Mouse (Mus musculus) neural tube, embryonic 15.5 days (tissue): ENCODE data around the gene S100a10. TPM values are rescaled to one million over a fixed set of nuclear protein-coding genes. Genes with fewer than 3 reads are reported as not detected.

Experiments
- ATAC-seq: fragments of 200-750 bp; cut with Nextera tagmentation; 2 replicates; pipeline ENCODE4 v1.8.0; 2017; ENCODE audit warnings: mild to moderate bottlenecking, moderate TSS enrichment, moderate library complexity; ENCODE audit not compliant: low FRiP score
- H3K27ac ChIP-seq: fragments of 300-500 bp; sonication (generic); replicated peaks from 2 replicates; pipeline ENCODE4 v1.5.1; 2015; ENCODE audit warnings: mild to moderate bottlenecking, inconsistent platforms
- H3K27me3 ChIP-seq: fragments of 300-500 bp; sonication (generic); replicated peaks from 2 replicates; pipeline ENCODE4 v1.6.1; 2015; ENCODE audit warnings: inconsistent platforms
- H3K36me3 ChIP-seq: fragments of 300-500 bp; sonication (generic); 2 replicates; pipeline ENCODE4 v1.6.1; 2015; ENCODE audit warnings: inconsistent platforms
- H3K4me1 ChIP-seq: fragments of 300-500 bp; sonication (generic); 2 replicates; pipeline ENCODE4 v1.6.1; 2015; ENCODE audit warnings: inconsistent platforms
- H3K4me2 ChIP-seq: fragments of 300-500 bp; sonication (generic); 2 replicates; pipeline ENCODE4 v1.6.1; 2015; ENCODE audit warnings: inconsistent platforms, mild to moderate bottlenecking, moderate library complexity
- H3K4me3 ChIP-seq: fragments of 300-500 bp; sonication (generic); replicated peaks from 2 replicates; pipeline ENCODE4 v1.5.1; 2015; ENCODE audit warnings: mild to moderate bottlenecking, inconsistent platforms
- H3K9ac ChIP-seq: fragments of 300-500 bp; sonication (generic); replicated peaks from 2 replicates; pipeline ENCODE4 v1.6.1; 2015; ENCODE audit warnings: mild to moderate bottlenecking, inconsistent platforms
- H3K9me3 ChIP-seq: fragments of 300-500 bp; sonication (generic); replicated peaks from 2 replicates; pipeline ENCODE4 v1.6.1; 2016; ENCODE audit warnings: inconsistent platforms
- WGBS: fragments of 180-500 bp; shearing (Covaris S2); methylation state at CpG from one replicate; pipeline ENCODE4 v1.1.7; 2015; ENCODE audit warnings: mixed read lengths; 5-methylcytosine and 5-hydroxymethylcytosine counted together
- polyA plus RNA-seq: library from polyadenylated mRNA; unstranded; fragments of >200 nt; fragmentation: Nextera tagmentation; extraction: Ambion mirVana; gene quantifications from 2 replicates; pipeline ENCODE4 v1.2.1, GENCODE M21; 2015

Gene S100a10
- 284 and 336 TPM in 2 replicates for polyA plus RNA-seq

DNA sequence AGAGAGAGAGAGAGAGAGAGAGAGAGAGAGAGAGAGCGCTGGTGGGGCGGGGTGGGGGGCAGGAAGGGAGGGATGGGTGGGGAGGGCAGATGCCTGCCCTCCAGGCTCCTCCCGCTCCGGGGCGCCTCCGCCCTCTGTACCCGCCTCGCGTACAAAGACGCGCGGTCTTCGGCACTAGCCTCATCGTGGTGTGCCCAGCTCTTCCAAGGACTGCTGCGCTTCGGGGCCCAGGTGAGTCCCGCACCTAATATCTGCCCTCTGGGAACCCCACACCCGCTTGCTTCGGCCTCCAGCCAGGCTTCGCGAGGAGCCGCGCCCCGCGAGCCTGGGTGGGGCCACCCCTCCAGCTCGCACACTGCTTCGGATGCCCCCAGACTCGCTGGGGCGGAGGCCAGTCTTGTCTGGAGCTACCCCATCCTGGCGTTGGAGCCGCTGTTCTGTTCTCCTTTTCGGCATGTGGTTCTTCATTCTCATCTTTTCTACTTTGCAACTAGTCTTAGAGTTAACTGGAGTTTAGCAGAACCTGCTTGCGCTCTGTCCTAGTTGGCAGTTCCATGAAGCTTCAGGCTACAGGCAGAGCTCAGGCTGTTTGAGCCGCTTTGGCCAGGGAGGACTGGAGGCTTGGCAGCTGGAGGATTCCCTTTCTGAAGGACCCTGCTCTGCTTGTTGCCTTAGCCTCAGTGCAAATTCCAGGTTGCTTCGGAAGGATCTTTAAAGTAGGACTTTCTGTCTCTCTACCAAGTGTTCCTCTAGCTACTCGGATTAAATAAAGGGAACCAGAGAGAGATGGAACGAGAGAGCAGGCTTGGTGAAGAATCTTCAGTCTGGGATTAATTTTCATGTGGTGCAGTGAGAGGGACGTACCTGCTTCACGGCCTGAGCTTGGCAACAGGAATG lies at the start of gene S100a10:
Gene S100a10, plus strand, starts transcription at position 100 of the 897 bp plus-strand sequence.
- peak within 1 kb of the TSS; percentile 50 for H3K4me3 ChIP-seq
- H3K4me2 ChIP-seq: peak within 1 kb of the TSS; percentile 86
- H3K27me3 ChIP-seq: peaks cover 13% of the 10 kb centered on the region
- peak within 1 kb of the TSS; percentile 48 for H3K9ac ChIP-seq
- H3K4me1 ChIP-seq: peaks cover 13% of the 10 kb centered on the region
- H3K36me3 ChIP-seq: no peaks in the 10 kb centered on the region
- WGBS: 3% methylated on average over 36 of the region's 39 CpGs
- H3K9me3 ChIP-seq: no peaks in the 10 kb centered on the region
- peak within 1 kb of the TSS; percentile 65 for H3K27ac ChIP-seq
- peak; percentile 80 for ATAC-seq

DNA sequence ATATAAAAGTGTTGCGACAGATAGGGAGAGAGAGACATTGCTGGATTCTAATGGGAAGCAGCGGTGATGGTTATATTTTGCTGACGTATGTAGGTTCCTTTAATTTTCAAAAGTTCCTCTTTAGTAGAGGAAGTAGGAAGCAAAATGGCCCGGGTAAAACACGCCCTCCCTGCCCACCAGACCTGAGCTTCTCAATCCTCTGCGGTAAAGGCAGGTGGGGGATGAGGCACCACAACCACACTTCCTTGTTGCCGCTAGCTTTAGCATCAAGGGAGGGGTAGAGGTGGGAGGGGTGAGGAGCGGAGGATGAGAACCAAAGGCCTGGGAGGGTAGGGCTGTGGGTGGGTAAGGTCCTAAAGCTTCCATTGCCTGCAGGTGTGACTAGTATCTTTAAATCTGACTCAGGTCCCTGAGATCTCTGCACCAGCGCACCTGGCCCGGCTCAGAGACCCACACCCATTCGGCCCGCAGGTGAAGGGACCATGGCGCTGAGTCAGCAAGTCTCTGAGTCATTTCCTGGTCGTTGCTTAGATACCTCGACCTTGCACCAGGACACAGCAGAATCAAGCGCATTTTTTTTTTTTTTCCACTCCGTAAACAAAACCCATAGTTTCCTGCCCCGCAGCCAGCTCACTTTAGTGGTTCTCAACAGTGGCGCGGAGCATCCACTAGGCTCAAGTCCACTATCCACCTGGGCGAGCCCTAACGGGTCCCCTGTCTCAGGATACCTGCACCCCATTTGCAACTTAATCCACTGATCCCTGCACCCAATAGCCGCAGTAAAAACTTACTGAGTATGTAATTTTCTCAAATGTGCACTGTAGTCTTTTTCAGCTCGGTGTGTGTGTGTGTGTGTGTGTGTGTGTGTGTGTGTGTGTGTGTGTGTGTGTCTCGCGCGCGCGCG lies 48.7 kb upstream of the S100a10 start:
- ATAC-seq: peak; percentile 31; the same call in 1 of the 2 replicates
- H3K36me3 ChIP-seq: no peaks in the 10 kb centered on the region
- no peak overlapping the region for H3K4me3 ChIP-seq
- no peaks in the 10 kb centered on the region for H3K4me1 ChIP-seq
- H3K9ac ChIP-seq: no peak overlapping the region
- H3K27ac ChIP-seq: no peak overlapping the region
- H3K9me3 ChIP-seq: 0 out of 2 replicates have a peak, but pooled peaks cover 5% of the 10 kb centered on the region
- peak overlapping the region; percentile 38 for H3K4me2 ChIP-seq
- 47% methylated on average over 30 of the region's 30 CpGs for WGBS
- no peaks in the 10 kb centered on the region for H3K27me3 ChIP-seq

DNA sequence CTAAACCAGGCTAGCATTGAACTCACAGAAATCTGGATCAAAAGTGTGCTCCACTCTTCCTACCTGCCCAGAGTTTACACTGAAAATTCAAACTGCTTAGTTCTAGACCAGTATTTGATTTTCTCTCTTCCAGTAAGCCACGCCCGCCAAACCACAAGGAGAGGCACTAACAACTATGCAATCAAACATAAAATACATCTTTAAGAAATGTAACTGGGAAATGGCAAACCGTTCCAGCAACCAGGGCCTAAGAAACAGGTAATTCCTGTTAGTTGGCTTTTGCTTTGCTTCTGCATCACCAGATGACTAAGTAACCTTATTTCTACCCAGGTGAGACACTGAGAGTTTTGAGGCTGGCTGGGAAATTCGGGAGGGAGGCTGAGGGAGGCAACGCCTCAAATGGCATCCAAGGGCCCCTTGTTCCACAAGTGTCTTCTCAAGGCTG lies 48.0 kb upstream of the S100a10 start:
- Histone ChIP-seq H3K36me3 (no peaks in the 10 kb centered on the region), H3K4me2 (no peak overlapping the region), H3K27me3 (no peaks in the 10 kb centered on the region), H3K9ac (no peak overlapping the region), H3K4me1 (no peaks in the 10 kb centered on the region), H3K9me3 (0 out of 2 replicates have a peak, but pooled peaks cover 5% of the 10 kb centered on the region), H3K27ac (no peak overlapping the region), H3K4me3 (no peak overlapping the region)
- 81% methylated on average over 5 of the region's 5 CpGs for WGBS
- ATAC-seq: no peak

DNA sequence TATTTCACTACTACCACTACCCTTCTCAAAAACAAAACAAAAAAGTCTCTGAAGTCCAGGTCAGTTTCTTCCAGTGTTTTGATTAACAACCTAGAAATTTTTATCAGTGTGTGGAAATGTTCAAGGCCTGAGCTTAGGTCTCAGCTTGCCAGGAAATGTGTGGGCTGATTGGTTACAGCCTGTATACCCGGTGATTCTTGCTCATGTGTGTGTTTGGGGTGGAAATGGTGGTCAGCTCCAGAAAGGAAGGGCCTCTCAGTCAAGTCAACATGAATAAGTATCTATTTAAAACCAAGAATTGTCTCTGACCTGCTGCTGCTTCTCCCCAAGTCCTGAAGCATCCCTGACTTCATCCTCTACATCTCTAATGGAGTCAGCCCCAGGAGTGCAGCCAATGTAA lies 45.6 kb upstream of the S100a10 start:
- H3K4me2 ChIP-seq: no peak overlapping the region
- H3K4me3 ChIP-seq: no peak overlapping the region
- no peak overlapping the region for H3K9ac ChIP-seq
- no peaks in the 10 kb centered on the region for H3K36me3 ChIP-seq
- H3K27me3 ChIP-seq: no peaks in the 10 kb centered on the region
- H3K27ac ChIP-seq: no peak overlapping the region
- 86% methylated on average over 1 of the region's 1 CpGs for WGBS
- H3K4me1 ChIP-seq: no peaks in the 10 kb centered on the region
- no peaks in the 10 kb centered on the region for H3K9me3 ChIP-seq
- ATAC-seq: no peak

DNA sequence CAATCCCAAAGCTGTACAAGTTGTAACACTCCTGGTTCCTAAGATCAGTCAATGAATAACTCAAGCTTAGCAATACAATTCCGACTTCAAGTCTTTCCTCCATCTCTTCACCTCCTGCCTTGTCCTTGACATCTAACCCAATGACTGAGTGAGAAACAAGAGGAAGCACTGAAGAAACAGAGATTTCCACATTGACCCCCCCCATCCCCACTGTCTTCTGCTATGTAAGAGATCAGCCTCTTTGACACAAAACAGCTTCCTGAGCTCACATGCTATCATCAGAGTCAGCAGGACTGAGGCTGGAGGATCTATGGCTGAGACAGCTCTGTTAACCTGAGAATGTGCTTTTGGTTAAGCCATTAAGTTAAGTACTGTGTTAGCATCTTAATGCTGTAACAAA lies 43.8 kb upstream of the S100a10 start:
- no peak overlapping the region for H3K4me2 ChIP-seq
- no peak overlapping the region for H3K27ac ChIP-seq
- H3K36me3 ChIP-seq: no peaks in the 10 kb centered on the region
- no peak for ATAC-seq
- WGBS: 79% methylated on average over 1 of the region's 1 CpGs
- no peaks in the 10 kb centered on the region for H3K9me3 ChIP-seq
- H3K9ac ChIP-seq: no peak overlapping the region
- H3K4me3 ChIP-seq: no peak overlapping the region
- H3K4me1 ChIP-seq: no peaks in the 10 kb centered on the region
- H3K27me3 ChIP-seq: no peaks in the 10 kb centered on the region

DNA sequence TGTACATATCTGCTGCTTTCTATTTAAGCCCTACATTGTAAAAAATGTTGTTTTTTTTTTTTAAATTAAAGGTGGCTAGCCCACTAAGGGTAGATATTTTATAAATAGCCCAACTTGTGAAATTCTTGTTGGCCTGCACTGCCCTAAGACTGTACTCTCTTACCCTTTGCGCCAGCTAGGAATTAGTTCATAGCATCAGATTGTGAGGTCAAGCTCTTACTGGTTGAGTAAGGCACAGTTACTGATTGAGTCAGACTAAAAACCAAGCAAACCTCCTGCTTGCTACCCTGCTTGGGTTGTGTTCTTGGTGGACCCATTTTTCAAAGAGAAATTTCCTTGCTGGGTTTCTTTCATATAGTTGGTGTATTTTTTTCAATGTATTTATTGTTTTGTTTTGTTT lies 43.1 kb upstream of the S100a10 start:
- Histone ChIP-seq H3K9me3 (no peaks in the 10 kb centered on the region), H3K27ac (no peak overlapping the region), H3K4me1 (no peaks in the 10 kb centered on the region), H3K36me3 (no peaks in the 10 kb centered on the region), H3K27me3 (no peaks in the 10 kb centered on the region), H3K9ac (no peak overlapping the region), H3K4me3 (no peak overlapping the region), H3K4me2 (no peak overlapping the region)
- no peak for ATAC-seq
- WGBS: 100% methylated on average over 1 of the region's 1 CpGs

DNA sequence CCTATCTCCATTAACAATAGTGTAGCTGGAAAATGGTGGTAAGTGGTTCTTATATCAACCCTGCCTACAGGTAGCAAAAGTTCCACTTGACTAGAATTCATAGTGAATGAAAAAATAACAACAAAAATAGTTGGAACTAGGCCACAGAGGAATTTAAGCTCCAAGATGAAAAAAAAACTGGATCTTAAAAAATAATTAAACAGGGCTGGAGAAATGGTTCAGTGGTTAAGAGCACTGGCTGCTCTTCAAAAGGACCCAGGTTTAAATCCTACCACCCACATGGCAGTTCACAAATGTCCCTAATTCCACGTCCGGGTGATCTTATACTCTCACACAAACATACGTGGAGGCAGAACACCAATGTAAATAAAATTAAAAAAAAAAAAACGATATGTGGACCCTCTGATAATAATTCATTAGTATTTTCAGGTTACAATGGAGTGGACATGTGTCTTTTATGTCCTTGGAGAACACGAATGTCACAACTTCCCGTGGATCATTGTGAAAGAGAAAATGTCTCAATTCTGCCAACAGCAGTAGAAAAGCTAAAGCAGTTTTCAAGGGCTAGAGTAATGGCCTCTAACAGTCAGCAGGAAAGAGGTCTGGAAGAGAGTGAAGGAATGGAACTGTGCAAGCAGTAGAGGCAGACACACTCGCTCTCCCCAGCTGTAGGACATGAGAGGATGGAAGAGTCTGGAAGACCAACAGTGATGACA lies 42.3 kb upstream of the S100a10 start:
- 83% methylated on average over 7 of the region's 7 CpGs for WGBS
- Histone ChIP-seq H3K4me1 (no peaks in the 10 kb centered on the region), H3K36me3 (no peaks in the 10 kb centered on the region), H3K27me3 (no peaks in the 10 kb centered on the region), H3K4me2 (no peak overlapping the region), H3K9me3 (no peaks in the 10 kb centered on the region), H3K9ac (no peak overlapping the region), H3K4me3 (no peak overlapping the region), H3K27ac (no peak overlapping the region)
- no peak for ATAC-seq

DNA sequence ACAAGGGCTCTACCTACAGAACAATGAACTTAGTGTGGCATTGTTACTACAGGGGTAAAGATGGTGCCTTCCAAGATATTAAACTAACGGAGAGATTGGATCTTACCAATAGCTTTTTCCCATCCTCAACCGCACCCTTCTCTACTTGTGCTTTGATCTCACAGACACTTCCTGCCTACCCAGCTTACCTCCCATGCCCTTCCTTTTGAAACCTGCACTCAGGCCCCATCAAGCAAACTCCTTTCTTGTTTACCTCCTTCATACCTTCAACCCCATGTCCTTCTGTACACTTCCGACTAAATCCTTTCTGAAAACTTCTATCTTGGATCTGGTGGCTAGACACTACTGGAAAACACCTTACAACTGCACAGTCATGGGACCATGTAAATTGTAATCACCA lies 40.3 kb upstream of the S100a10 start:
- Histone ChIP-seq H3K9me3 (no peaks in the 10 kb centered on the region), H3K36me3 (no peaks in the 10 kb centered on the region), H3K27ac (no peak overlapping the region), H3K27me3 (no peaks in the 10 kb centered on the region), H3K4me1 (no peaks in the 10 kb centered on the region), H3K4me3 (no peak overlapping the region), H3K9ac (no peak overlapping the region), H3K4me2 (no peak overlapping the region)
- 95% methylated on average over 3 of the region's 3 CpGs for WGBS
- ATAC-seq: no peak

DNA sequence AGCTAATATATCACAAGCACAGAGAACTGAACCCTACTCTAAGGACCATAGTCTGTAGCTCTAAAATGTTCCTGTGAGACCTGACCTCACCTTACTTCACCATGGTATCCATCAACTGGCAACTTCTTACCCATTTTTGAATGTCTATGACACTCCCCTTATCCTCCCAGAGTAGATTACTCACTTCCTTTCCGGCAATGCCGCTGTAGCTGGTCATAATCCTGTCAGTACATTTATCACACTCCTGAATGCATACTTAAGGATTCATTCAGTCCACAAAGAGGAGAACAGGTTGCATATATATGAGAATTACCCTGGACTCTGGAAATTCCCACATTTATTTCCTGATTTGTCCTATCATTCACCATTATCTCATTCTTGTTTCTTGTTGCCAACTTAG lies 37.5 kb upstream of the S100a10 start:
- Histone ChIP-seq H3K36me3 (no peaks in the 10 kb centered on the region), H3K27me3 (0 out of 2 replicates have a peak, but pooled peaks cover 4% of the 10 kb centered on the region), H3K4me1 (peaks cover 10% of the 10 kb centered on the region), H3K9ac (no peak overlapping the region), H3K4me2 (no peak overlapping the region), H3K27ac (no peak overlapping the region), H3K4me3 (no peak overlapping the region), H3K9me3 (no peaks in the 10 kb centered on the region)
- no peak for ATAC-seq
- WGBS: 63% methylated on average over 2 of the region's 2 CpGs

DNA sequence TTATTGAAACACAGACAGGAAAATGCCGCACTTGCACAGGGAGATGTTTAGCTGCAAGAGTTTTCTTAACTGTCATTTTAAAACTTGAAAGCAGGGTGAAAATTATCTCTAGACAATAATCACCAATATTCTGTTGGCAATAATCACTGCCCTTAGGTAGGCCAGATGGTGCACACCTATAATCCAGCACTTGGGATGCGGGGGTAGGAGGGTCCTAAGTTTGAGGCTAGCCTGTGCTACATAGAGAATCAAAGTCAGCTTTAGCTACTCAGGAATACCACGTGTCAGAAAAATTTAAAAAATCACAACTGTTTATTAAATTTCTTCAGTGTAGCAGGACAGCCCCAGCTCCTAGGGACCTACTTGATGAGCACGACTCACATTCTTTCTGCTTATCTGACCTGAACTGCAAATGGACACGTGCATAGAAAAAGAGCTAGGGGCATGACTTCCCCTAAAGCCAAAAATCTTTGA lies 35.0 kb upstream of the S100a10 start:
- H3K27ac ChIP-seq: no peak overlapping the region
- no peaks in the 10 kb centered on the region for H3K36me3 ChIP-seq
- peak overlapping the region; percentile 47; the same call in 1 of the 2 replicates for H3K4me3 ChIP-seq
- WGBS: 59% methylated on average over 5 of the region's 5 CpGs
- H3K27me3 ChIP-seq: 0 out of 2 replicates have a peak, but pooled peaks cover 4% of the 10 kb centered on the region
- no peak for ATAC-seq
- no peaks in the 10 kb centered on the region for H3K9me3 ChIP-seq
- H3K4me1 ChIP-seq: peaks cover 10% of the 10 kb centered on the region
- peak overlapping the region; percentile 67 for H3K4me2 ChIP-seq
- no peak overlapping the region for H3K9ac ChIP-seq
